Mouse (Mus musculus): ENCODE results near the gene Tmem63b. TPM values are rescaled to one million over a fixed set of nuclear protein-coding genes. Genes with fewer than 3 reads are reported as not detected.
A peak's percentile ranks its signal among the peaks of the same experiment; 100 is the strongest.
"Not testable (repeated sequence)": the region's sequence is repeated elsewhere in the genome, so short reads cannot be mapped to it uniquely, and the experiment has no call there.

Gene Tmem63b
- polyA plus RNA-seq, 1 experiment from 2014 or later, result 35.5 TPM

GRCm38 (mm10) chr17:45634033-45634432 lies 52.7 kb downstream of the Tmem63b start:
- Histone ChIP-seq H3K27ac (replicated peaks) (no peak overlapping the region), H3K4me3 (no peak overlapping the region), H3K9me3 (no peaks in the 10 kb centered on the region), H3K27me3 (replicated peaks) (peaks cover 5% of the 10 kb centered on the region; the same call in 1 of the 2 replicates), H3K36me3 (no peaks in the 10 kb centered on the region), H3K9ac (no peak overlapping the region), H3K4me2 (no peak overlapping the region), H3K4me1 (peaks cover 20% of the 10 kb centered on the region)
- 73% methylated on average over 5 of the region's 5 CpGs for WGBS
- ATAC-seq (ENCODE audit: extremely low read depth, insufficient number of reproducible peaks, low FRiP score, low TSS enrichment), result no peak

- no peak overlapping the region for H3K9ac ChIP-seq
- no peak overlapping the region for H3K27ac ChIP-seq (replicated peaks)
- H3K9me3 ChIP-seq, result no peaks in the 10 kb centered on the region
- no peak for ATAC-seq (ENCODE audit: extremely low read depth, insufficient number of reproducible peaks, low FRiP score, low TSS enrichment)
- no peaks in the 10 kb centered on the region for H3K36me3 ChIP-seq
- H3K4me1 ChIP-seq, result peaks cover 28% of the 10 kb centered on the region
- 78% methylated on average over 6 of the region's 6 CpGs for WGBS
- no peak overlapping the region for H3K4me2 ChIP-seq
- no peak overlapping the region for H3K4me3 ChIP-seq
- H3K27me3 ChIP-seq (replicated peaks), result peaks cover 9% of the 10 kb centered on the region; the same call in 1 of the 2 replicates
These were observed 54.8 kb downstream of the Tmem63b start for GRCm38 (mm10) chr17:45631940-45632339.

GRCm38 (mm10) chr17:45630992-45631391 lies 55.7 kb downstream of the Tmem63b start:
- Histone ChIP-seq H3K4me1 (peaks cover 32% of the 10 kb centered on the region), H3K27ac (replicated peaks) (no peak overlapping the region), H3K9me3 (no peaks in the 10 kb centered on the region), H3K4me2 (peak overlapping the region; percentile 85; the same call in 1 of the 2 replicates), H3K36me3 (no peaks in the 10 kb centered on the region), H3K4me3 (no peak overlapping the region), H3K9ac (peak overlapping the region; percentile 79; the same call in 1 of the 2 replicates), H3K27me3 (replicated peaks) (peaks cover 9% of the 10 kb centered on the region; the same call in 1 of the 2 replicates)
- no peak for ATAC-seq (ENCODE audit: extremely low read depth, insufficient number of reproducible peaks, low FRiP score, low TSS enrichment)
- 53% methylated on average over 3 of the region's 3 CpGs for WGBS

- Histone ChIP-seq H3K4me2 (peak overlapping the region; percentile 85), H3K9ac (peak overlapping the region; percentile 79), H3K27me3 (replicated peaks) (peaks cover 9% of the 10 kb centered on the region; the same call in 1 of the 2 replicates), H3K9me3 (no peaks in the 10 kb centered on the region), H3K4me3 (peak overlapping the region; percentile 53), H3K4me1 (peaks cover 32% of the 10 kb centered on the region), H3K27ac (replicated peaks) (peak overlapping the region; percentile 78), H3K36me3 (no peaks in the 10 kb centered on the region)
- peak; percentile 53; the same call in 1 of the 2 replicates for ATAC-seq (ENCODE audit: extremely low read depth, insufficient number of reproducible peaks, low FRiP score, low TSS enrichment)
- WGBS, result 2% methylated on average over 34 of the region's 34 CpGs
These were observed 56.6 kb downstream of the Tmem63b start for GRCm38 (mm10) chr17:45629861-45630694.

- H3K27me3 ChIP-seq (replicated peaks), result peaks cover 9% of the 10 kb centered on the region; the same call in 1 of the 2 replicates
- ATAC-seq (ENCODE audit: extremely low read depth, insufficient number of reproducible peaks, low FRiP score, low TSS enrichment), result no peak
- no peaks in the 10 kb centered on the region for H3K9me3 ChIP-seq
- peak overlapping the region; percentile 53; the same call in 1 of the 2 replicates for H3K4me3 ChIP-seq
- peaks cover 32% of the 10 kb centered on the region for H3K4me1 ChIP-seq
- WGBS, result 41% methylated on average over 13 of the region's 13 CpGs
- peak overlapping the region; percentile 85 for H3K4me2 ChIP-seq
- peak overlapping the region; percentile 79; the same call in 1 of the 2 replicates for H3K9ac ChIP-seq
- no peaks in the 10 kb centered on the region for H3K36me3 ChIP-seq
- peak overlapping the region; percentile 78 for H3K27ac ChIP-seq (replicated peaks)
These were observed 57.5 kb downstream of the Tmem63b start for GRCm38 (mm10) chr17:45628885-45629855.

- Histone ChIP-seq H3K27ac (replicated peaks) (no peak overlapping the region), H3K27me3 (replicated peaks) (peaks cover 9% of the 10 kb centered on the region; the same call in 1 of the 2 replicates), H3K36me3 (no peaks in the 10 kb centered on the region)
These were observed 58.5 kb downstream of the Tmem63b start for GRCm38 (mm10) chr17:45628160-45628559.

GRCm38 (mm10) chr17:45626577-45627134 lies 60.0 kb downstream of the Tmem63b start:
- Histone ChIP-seq H3K36me3 (no peaks in the 10 kb centered on the region), H3K27me3 (replicated peaks) (peaks cover 9% of the 10 kb centered on the region; the same call in 1 of the 2 replicates), H3K4me1 (peaks cover 32% of the 10 kb centered on the region), H3K27ac (replicated peaks) (no peak overlapping the region), H3K9ac (peak overlapping the region; percentile 44), H3K4me3 (0 out of 2 replicates have a peak overlapping the region, but pooled peaks have one; percentile 2), H3K4me2 (peak overlapping the region; percentile 55), H3K9me3 (no peaks in the 10 kb centered on the region)
- 24% methylated on average over 15 of the region's 15 CpGs for WGBS
- no peak for ATAC-seq (ENCODE audit: extremely low read depth, insufficient number of reproducible peaks, low FRiP score, low TSS enrichment)

More at GRCm38 (mm10) chr17:45628160-45628559, 58.5 kb downstream of the Tmem63b start:
- Histone ChIP-seq H3K9me3 (no peaks in the 10 kb centered on the region), H3K4me1 (peaks cover 32% of the 10 kb centered on the region), H3K4me3 (no peak overlapping the region), H3K4me2 (no peak overlapping the region), H3K9ac (no peak overlapping the region)
- whole genome bisulfite sequencing, result 37% methylated on average over 3 of the region's 3 CpGs
- ATAC-seq (ENCODE audit: extremely low read depth, insufficient number of reproducible peaks, low FRiP score, low TSS enrichment), result no peak

GRCm38 (mm10) chr17:45623425-45623824 lies 63.3 kb downstream of the Tmem63b start:
- H3K9me3 ChIP-seq; H3K9ac ChIP-seq; ATAC-seq (ENCODE audit: extremely low read depth, insufficient number of reproducible peaks, low FRiP score, low TSS enrichment); H3K27me3 ChIP-seq (replicated peaks); H3K27ac ChIP-seq (replicated peaks); H3K36me3 ChIP-seq; H3K4me3 ChIP-seq; H3K4me2 ChIP-seq: not testable (repeated sequence)
- peaks cover 27% of the 10 kb centered on the region for H3K4me1 ChIP-seq
- WGBS, result 76% methylated on average over 8 of the region's 8 CpGs

GRCm38 (mm10) chr17:45619386-45620256 lies 67.1 kb downstream of the Tmem63b start:
- 18% methylated on average over 20 of the region's 20 CpGs for WGBS
- no peak for ATAC-seq (ENCODE audit: extremely low read depth, insufficient number of reproducible peaks, low FRiP score, low TSS enrichment)
- Histone ChIP-seq H3K4me3 (peak overlapping the region; percentile 36), H3K27me3 (replicated peaks) (no peaks in the 10 kb centered on the region), H3K9ac (peak overlapping the region; percentile 71), H3K4me2 (peak overlapping the region; percentile 65), H3K27ac (replicated peaks) (peak overlapping the region; percentile 87), H3K36me3 (no peaks in the 10 kb centered on the region), H3K9me3 (no peaks in the 10 kb centered on the region), H3K4me1 (peaks cover 19% of the 10 kb centered on the region)

GRCm38 (mm10) chr17:45618941-45619385 lies 67.7 kb downstream of the Tmem63b start:
- Histone ChIP-seq H3K9ac (peak overlapping the region; percentile 71), H3K27ac (replicated peaks) (peak overlapping the region; percentile 87), H3K36me3 (no peaks in the 10 kb centered on the region), H3K4me3 (peak overlapping the region; percentile 36), H3K27me3 (replicated peaks) (no peaks in the 10 kb centered on the region), H3K4me1 (peaks cover 19% of the 10 kb centered on the region), H3K9me3 (no peaks in the 10 kb centered on the region), H3K4me2 (peak overlapping the region; percentile 65)
- WGBS, result 21% methylated on average over 8 of the region's 8 CpGs
- ATAC-seq (ENCODE audit: extremely low read depth, insufficient number of reproducible peaks, low FRiP score, low TSS enrichment), result no peak
